Mouse (Mus musculus) frontal cortex, postnatal 25 days (tissue): ENCODE measurements around the gene Lhfpl3.

Experiments used
- DNase-seq, 2 experiments: peaks; one replicate each; pipeline ENCODE4 v3.0.0; 2022; ENCODE audit warnings: low spot score in 2 of 2

Gene Lhfpl3

DNA sequence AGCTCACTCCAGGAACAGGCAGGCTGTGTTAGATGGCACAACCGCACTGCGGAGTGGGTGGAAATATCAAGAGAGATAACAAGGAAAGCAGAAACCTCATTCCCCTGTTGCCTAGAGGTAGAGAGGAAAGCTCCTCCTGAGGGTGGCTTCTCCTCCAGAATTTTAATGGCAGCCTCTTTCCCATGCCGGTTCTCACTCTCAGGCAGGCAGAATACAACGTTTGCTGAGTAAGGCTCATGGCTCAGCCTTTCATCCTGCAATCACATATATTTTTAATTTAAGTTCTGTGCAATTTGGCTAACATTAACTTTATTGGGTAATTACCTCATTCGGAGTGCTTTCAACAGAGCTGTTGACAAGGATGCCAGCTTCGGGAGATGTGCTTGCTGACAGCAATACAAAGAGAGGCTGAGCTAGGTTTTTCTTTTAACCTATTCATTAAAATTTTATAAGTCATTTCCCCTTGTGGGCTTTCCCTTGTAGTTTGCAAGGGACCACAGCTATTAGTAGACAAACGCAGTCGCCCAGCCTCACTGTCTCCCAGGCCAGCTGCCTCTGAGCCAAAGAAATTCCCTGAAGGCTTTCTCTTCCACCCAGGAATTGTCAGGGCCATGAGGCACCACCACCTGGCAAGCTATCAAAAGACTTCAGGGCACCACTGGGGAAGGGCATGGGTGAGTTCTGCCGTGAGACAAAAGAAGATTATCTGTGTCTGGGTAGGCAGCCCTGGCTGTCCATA is 394.5 kb downstream of the Lhfpl3 start:
- no peak for DNase-seq

DNA sequence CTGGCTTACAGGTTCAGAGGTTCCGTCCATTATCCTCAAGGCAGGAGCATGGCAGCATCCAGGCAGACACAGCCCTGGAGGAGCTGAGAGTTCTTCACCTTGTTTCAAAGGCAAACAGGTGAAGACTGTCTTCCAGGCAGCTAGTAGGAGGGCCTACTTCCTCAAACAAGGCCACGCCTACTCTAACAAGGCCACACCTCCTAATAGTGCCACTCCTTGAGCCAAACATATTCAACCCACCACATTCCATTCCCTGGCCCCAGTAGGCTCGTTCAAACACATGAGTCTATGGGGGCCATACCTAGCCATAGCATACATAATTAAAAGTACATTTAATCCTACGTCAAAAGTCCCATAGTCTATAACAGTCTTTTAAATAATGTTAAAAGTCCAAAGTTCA is 407.4 kb downstream of the Lhfpl3 start:
- no peak for DNase-seq

DNA sequence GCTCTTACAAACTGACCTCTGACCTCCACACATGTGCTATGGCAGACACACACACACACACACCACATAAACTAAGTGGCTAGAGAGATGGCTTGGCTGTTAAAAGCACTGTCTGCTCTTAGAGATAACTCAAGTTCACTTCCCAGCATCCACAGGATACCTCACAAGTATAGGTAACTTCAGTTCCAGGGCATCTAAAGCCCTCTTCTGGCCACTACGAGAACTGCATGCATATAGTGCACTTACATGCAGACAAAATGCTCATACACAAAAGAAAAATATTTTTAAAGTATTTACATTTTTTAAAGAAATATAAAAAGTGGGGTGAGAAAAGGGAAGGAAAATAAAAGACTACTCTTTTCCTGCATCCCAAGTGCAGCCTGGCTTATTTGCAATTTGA is 408.6 kb downstream of the Lhfpl3 start:
- no peak for DNase-seq

- no peak for DNase-seq
Observed at GRCm38 (mm10) chr5:23165947-23166350, 420.1 kb downstream of the Lhfpl3 start.

DNA sequence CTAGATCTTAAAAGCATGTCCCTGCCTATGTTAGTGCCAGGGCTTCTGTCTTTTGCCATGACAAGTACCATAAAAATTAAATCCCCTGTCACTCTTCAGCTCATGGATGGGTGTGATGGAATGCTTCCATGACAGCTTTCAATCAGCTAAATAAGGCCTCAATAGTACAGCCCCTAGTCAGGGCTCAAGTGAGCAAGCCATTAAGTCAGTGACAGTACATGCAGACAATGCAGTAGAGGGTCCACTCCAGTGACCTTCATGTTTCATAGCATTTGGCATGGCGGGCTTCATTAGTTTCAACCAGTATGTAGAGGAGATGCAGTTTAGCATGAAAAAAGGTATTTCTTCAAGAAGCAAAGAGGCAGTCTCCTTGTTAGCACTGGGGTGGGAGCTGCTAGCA is 420.8 kb downstream of the Lhfpl3 start:
- no peak for DNase-seq

- DNase-seq: no peak
Observed at GRCm38 (mm10) chr5:23189633-23190032, 443.8 kb downstream of the Lhfpl3 start.

GRCm38 (mm10) chr5:23196879-23197278 is 451.0 kb downstream of the Lhfpl3 start:
- DNase-seq: no peak

DNA sequence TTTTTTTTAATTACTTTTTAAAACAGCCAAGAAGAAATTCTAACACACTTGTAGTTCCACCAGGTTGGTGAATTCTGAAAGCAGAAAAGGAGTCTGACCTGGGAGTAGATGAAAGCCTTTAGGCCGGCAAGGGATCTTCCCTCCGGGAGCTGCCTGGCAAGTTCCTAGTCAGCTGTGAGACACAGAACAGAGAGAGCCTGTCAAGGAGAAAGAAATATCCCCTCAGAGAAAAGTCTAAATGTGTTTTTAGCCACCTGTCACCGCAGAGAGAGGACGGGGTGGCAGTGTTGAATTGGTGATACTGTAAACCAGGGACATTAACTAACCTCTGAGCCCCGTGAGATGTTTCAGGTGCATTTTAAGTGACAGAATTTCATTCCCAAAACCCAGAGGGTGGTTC is 467.2 kb downstream of the Lhfpl3 start:
- no peak for DNase-seq

DNA sequence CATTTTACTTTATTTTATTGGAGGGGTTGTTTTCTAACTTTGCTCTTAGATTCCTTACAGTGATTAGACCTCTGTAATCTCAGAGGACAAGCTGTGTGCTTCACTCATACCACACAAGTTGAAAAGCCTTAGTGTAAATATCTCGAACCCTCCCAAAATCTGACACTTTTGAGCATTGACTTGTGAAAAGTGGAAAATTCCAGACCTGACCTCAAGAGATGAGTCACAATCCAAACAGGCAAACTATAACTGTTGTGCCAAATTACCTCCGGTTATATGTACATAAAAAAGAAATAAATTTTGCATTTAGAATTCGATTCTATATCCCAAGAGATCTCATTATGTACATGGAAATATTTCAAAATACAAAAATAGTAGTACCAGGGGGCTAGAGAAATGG is 468.8 kb downstream of the Lhfpl3 start:
- DNase-seq: no peak

DNA sequence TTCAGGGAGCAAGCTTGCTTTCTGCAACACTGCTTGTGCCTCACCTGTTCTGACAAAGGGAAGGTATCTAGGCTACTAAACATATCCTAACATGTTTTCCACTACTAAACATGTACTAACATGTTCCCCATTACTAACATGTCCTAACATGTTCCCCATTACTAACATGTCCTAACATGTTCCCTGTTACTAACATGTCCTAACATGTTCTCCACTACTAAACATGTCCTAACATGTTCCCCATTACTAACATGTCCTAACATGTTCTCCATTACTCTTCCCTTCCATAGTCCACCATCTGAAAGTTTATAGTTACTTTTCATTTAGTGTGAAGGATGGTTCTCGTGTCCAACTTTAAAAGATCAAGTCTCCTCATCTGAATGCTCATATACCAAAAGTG is 473.8 kb downstream of the Lhfpl3 start:
- no peak for DNase-seq

- DNase-seq: peak in 1 of 2 experiments; percentile 36
Observed at GRCm38 (mm10) chr5:23224759-23225536, 479.1 kb downstream of the Lhfpl3 start.

DNA sequence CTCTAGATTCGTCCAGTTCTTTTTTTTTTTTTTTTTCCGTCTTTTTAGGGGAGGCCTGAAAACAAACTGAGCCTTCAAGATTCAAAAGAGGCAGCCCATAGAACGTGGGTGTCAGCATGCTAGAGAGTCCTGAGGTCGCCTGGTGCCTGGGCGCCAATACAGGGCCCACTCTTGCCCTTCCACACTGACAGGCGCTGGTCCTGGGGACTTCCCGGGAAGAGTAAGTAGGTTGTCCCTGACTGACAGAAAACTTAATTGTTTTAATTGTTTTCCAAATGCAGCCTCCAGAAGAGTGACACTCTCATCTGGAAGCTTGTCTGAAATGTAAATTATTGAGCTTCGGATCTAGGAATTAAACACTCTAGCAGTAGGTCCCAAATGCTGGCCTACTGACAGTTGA is 479.8 kb downstream of the Lhfpl3 start:
- no peak for DNase-seq

- no peak for DNase-seq
Observed at GRCm38 (mm10) chr5:23226753-23227152, 480.9 kb downstream of the Lhfpl3 start.

- DNase-seq: no peak
Observed at GRCm38 (mm10) chr5:23246974-23247373, 501.1 kb downstream of the Lhfpl3 start.

DNA sequence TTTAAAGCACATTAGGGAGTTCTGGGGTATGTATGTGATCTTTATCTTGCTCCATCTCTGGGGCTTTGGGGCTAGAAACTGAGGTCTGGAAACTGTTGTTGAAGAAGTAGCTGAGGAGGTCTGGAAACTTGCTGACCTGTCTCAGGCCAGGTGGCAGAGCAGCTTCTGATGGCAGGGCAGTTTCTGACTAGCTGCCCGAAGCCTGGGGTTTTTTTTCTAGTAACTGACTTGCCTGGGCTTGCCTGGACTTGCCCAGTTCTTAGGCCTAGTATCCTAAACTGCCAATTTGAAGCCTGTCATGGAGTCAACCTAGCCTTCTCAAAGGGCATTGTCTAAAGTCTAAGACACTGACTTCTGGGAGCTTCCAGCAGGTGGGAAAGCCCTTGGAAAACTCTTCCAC is 501.9 kb downstream of the Lhfpl3 start:
- DNase-seq: no peak

DNA sequence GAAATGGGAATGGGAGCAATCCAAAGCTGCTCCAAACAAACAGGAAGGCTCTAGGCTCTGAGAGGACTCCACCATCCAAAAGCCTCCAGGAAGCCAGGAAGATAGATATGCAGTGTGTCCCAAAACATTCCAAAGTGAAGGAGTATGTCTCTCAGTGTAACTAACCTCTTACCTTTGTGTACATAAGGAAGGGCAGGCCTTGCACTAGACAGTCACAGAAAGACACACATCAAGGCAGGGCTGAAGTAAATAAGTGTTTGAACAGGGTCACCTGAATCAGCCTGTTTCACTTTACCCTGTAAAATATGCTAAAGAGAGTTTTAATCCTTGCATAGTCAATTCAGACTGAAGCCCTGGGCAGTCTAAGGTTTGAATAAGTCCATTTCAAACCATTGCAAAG is 502.4 kb downstream of the Lhfpl3 start:
- no peak for DNase-seq

DNA sequence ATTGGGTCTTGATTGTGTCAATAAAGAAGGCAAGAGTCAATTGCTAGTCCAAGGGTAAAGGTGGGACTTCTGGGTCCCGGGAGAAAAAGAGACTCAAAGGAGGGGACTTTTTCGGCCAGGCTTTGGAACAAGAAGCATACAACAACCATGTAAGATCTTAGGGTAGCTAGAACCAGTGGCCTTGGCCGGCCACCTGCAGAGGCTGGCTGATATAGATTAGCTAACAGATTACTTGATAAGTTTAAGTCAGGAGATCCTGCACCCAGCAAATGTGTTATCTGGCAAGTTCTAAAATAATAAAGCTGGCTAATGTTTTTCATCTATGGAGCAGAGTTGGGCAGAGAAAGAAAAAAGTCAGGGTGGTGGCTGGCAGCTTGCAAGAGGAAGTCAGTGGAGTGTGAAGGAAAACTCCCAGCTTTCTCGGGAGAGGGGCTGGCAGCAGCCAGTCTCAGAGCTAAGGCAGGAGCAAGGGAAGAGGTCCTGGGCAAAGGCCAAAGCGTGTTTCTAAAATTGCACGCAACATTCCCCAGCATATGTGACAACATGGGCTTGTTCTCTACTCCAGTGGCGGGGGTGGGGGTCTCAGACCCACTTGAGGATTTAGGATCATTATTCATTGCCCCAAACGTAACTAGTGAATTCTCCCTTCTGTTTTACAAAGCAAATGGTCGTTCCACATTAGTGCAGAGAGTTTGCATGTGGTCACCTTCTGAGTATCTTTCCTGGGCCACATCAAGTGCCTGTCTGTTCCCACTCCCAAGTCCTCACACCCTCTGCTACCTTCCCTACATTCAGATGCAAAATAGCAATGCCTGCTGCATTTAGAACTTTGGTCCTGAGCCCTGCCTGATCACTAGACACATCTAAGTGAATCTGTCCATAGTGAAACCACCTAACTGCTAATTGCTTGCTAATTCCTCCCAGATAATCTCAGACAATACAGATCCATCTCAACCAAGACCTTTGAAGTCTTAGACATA is 504.3 kb downstream of the Lhfpl3 start:
- DNase-seq: no peak

GRCm38 (mm10) chr5:23251462-23252224 is 505.8 kb downstream of the Lhfpl3 start:
- peak in 1 of 2 experiments; percentile 13 for DNase-seq

DNA sequence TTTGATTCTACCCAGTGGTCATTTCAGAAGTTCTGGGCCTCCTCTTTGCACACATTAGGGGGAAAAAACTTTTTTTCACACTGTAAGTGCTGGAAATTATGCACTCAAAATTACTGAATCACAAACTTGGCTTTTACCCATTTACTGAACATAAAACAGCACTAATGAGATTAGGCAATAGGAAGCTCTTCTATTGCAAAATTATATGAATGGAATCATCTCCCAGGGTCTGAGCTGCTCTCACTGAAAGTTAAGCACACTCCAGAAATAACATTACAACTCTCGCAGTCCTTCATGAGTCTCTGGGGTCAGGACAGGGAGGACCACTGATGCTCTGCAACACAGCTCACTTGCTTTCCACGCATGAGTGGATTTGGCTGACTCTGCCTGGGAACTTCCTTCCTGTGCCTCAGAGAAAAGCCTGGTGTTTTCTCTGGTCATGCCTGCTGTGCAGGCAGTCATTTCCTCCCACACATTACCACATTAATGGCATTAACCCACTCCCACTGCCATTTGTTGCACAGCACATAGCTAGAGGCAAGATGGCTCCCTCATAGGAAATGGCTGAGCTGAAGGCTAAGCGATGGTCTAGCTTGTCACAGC is 510.1 kb downstream of the Lhfpl3 start:
- DNase-seq: no peak

DNA sequence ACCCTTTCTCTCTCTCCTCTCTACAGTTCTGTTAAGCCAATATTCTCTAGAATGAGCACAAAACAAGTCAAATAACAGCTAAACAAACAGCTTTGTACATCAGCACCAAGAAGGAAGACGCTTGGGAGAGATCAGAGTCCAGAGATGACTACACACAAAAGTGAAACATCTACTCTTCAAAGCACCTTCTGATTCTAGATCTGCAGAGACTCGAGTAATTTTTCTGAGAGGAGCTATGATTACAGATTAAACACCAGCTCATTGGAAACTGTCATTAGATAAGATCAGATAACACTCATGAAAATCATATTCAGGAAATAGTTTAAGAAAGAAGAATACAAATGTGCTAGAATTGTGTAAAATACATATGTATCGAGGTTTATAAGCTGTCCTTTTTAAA is 527.5 kb downstream of the Lhfpl3 start:
- DNase-seq: no peak

- DNase-seq: no peak
Observed at GRCm38 (mm10) chr5:23279364-23279763, 533.5 kb downstream of the Lhfpl3 start.
